Mouse (Mus musculus) C2C12 (cell line): Measurements from ENCODE around the gene Marcks. TPM values are rescaled to one million over a fixed set of nuclear protein-coding genes. Genes with fewer than 3 reads are reported as not detected.

Experiments used
- H3K27me3 ChIP-seq: one replicate; pipeline ENCODE4 v1.6.1; 2011; ENCODE audit not compliant: control insufficient read depth, insufficient read depth, insufficient read length
- H3K36me3 ChIP-seq: one replicate; pipeline ENCODE4 v1.6.1; 2011; ENCODE audit not compliant: control insufficient read depth, insufficient read depth
- H3K4me3 ChIP-seq: one replicate; pipeline ENCODE4 v1.5.1; 2011; ENCODE audit warnings: mild to moderate bottlenecking, control low read depth; ENCODE audit not compliant: poor library complexity, insufficient read depth, severe bottlenecking
- H3K79me2 ChIP-seq: one replicate; pipeline ENCODE4 v1.6.1; 2011; ENCODE audit not compliant: control insufficient read depth, insufficient read depth
- H3K79me3 ChIP-seq: one replicate; pipeline ENCODE4 v1.6.1; 2011; ENCODE audit warnings: low read depth, control low read depth
- H3ac ChIP-seq: one replicate; pipeline ENCODE3; 2011; ENCODE audit warnings: low read depth; ENCODE audit not compliant: control insufficient read depth, insufficient read length
- CEBPB ChIP-seq: IDR thresholded peaks from one replicate; pipeline ENCODE4 v1.6.1; 2011; ENCODE audit warnings: low read depth, mild to moderate bottlenecking, control low read depth, moderate library complexity
- CTCF ChIP-seq: IDR thresholded peaks from one replicate; pipeline ENCODE4 v1.5.1; 2011; ENCODE audit not compliant: control insufficient read depth, insufficient read depth, insufficient read length
- FOSL1 ChIP-seq: IDR thresholded peaks from one replicate; pipeline ENCODE4 v1.8.0; 2011; ENCODE audit warnings: mild to moderate bottlenecking, low read length; ENCODE audit not compliant: poor library complexity, insufficient read depth, severe bottlenecking
- MAX ChIP-seq: IDR thresholded peaks from one replicate; pipeline ENCODE4 v1.6.1; 2011; ENCODE audit warnings: mild to moderate bottlenecking, control low read depth
- MYOD1 ChIP-seq: IDR thresholded peaks from one replicate; pipeline ENCODE4 v1.6.1; 2011; ENCODE audit warnings: low read depth; ENCODE audit not compliant: control insufficient read depth, insufficient read length
- MYOG ChIP-seq: IDR thresholded peaks from one replicate; pipeline ENCODE4 v1.6.1; 2011; ENCODE audit not compliant: control insufficient read depth, insufficient read length; ENCODE audit errors: extremely low read depth
- USF1 ChIP-seq: IDR thresholded peaks from one replicate; pipeline ENCODE4 v1.6.1; 2011; ENCODE audit warnings: low read depth, mild to moderate bottlenecking, control low read depth, moderate library complexity
- long read RNA-seq, 2 experiments: library from polyadenylated mRNA; unstranded; transcript quantifications; one replicate each; pipeline ENCODE4 v2.0.0; 2019 to 2020
- polyA plus RNA-seq: library from polyadenylated mRNA; unstranded; fragments of >200 nt; fragmentation: generic; extraction: Trizol; gene quantifications from one replicate; pipeline ENCODE4 v1.2.1, GENCODE M21; 2012; ENCODE audit warnings: missing spikeins

Marcks gene
- 26.6 TPM for polyA plus RNA-seq
- long read RNA-seq, experiment 1, full-length matches to known transcripts: 1 of 33 reads
- long read RNA-seq, experiment 1, partial matches to known transcripts: 0 of 33 reads
- long read RNA-seq, experiment 1, other reads (novel, unspliced or antisense): 32 of 33 reads
- long read RNA-seq, experiment 2, partial matches to known transcripts: 0 of 17 reads
- long read RNA-seq, experiment 2, other reads (novel, unspliced or antisense): 17 of 17 reads

- Histone ChIP-seq H3K79me3 (peaks cover 32% of the 10 kb centered on the region), H3K27me3 (no peaks in the 10 kb centered on the region), H3K79me2 (peaks cover 44% of the 10 kb centered on the region), H3K4me3 (peak within 1 kb of the TSS; percentile 94), H3ac (peak within 1 kb of the TSS; percentile 87), H3K36me3 (peaks cover 19% of the 10 kb centered on the region)
- no peak for TF ChIP-seq MYOD1
- TF ChIP-seq FOSL1: no peak
- TF ChIP-seq CTCF: no peak
- no peak for TF ChIP-seq MAX
- no peak for TF ChIP-seq CEBPB
- no peak for TF ChIP-seq MYOG
- TF ChIP-seq USF1: no peak
Measured at GRCm38 (mm10) chr10:37138778-37139442, at the start of gene Marcks. Marcks (minus strand) TSS chr10:37138920.

GRCm38 (mm10) chr10:37177071-37177470 lies 38.4 kb upstream of the Marcks start:
- H3K79me2 ChIP-seq: no peaks in the 10 kb centered on the region
- H3K27me3 ChIP-seq: no peaks in the 10 kb centered on the region
- no peak overlapping the region for H3K4me3 ChIP-seq
- no peak overlapping the region for H3ac ChIP-seq
- no peaks in the 10 kb centered on the region for H3K36me3 ChIP-seq
- TF ChIP-seq USF1 (no peak), CTCF (no peak), MYOD1 (no peak), MYOG (no peak), MAX (no peak), FOSL1 (no peak), CEBPB (no peak)
- no peaks in the 10 kb centered on the region for H3K79me3 ChIP-seq

GRCm38 (mm10) chr10:37172416-37172950 lies 33.8 kb upstream of the Marcks start:
- Histone ChIP-seq H3K36me3 (no peaks in the 10 kb centered on the region), H3K4me3 (no peak overlapping the region), H3ac (no peak overlapping the region), H3K27me3 (no peaks in the 10 kb centered on the region), H3K79me3 (no peaks in the 10 kb centered on the region), H3K79me2 (no peaks in the 10 kb centered on the region)
- TF ChIP-seq MYOG (no peak), USF1 (no peak), MYOD1 (no peak), CEBPB (no peak), MAX (no peak), FOSL1 (no peak), CTCF (no peak)

GRCm38 (mm10) chr10:37171711-37172415 lies 33.1 kb upstream of the Marcks start:
- TF ChIP-seq USF1 (no peak), MYOG (no peak), CTCF (no peak), CEBPB (no peak), FOSL1 (no peak), MAX (no peak), MYOD1 (no peak)
- H3K4me3 ChIP-seq: no peak overlapping the region
- no peaks in the 10 kb centered on the region for H3K36me3 ChIP-seq
- no peaks in the 10 kb centered on the region for H3K79me2 ChIP-seq
- H3K27me3 ChIP-seq: no peaks in the 10 kb centered on the region
- no peaks in the 10 kb centered on the region for H3K79me3 ChIP-seq
- no peak overlapping the region for H3ac ChIP-seq

GRCm38 (mm10) chr10:37170878-37171277 lies 32.2 kb upstream of the Marcks start:
- TF ChIP-seq CEBPB (no peak), USF1 (no peak)
- no peak overlapping the region for H3K4me3 ChIP-seq
- H3K36me3 ChIP-seq: no peaks in the 10 kb centered on the region
- no peaks in the 10 kb centered on the region for H3K79me2 ChIP-seq
- no peaks in the 10 kb centered on the region for H3K79me3 ChIP-seq
- no peaks in the 10 kb centered on the region for H3K27me3 ChIP-seq
- no peak overlapping the region for H3ac ChIP-seq
